Mouse (Mus musculus): ENCODE measurements around the gene Eif2a. TPM values are rescaled to one million over a fixed set of nuclear protein-coding genes. Genes with fewer than 3 reads are reported as not detected.

The Eif2a gene
- polyA plus RNA-seq, 1 experiment from 2014 or later: 49.6 TPM

DNA sequence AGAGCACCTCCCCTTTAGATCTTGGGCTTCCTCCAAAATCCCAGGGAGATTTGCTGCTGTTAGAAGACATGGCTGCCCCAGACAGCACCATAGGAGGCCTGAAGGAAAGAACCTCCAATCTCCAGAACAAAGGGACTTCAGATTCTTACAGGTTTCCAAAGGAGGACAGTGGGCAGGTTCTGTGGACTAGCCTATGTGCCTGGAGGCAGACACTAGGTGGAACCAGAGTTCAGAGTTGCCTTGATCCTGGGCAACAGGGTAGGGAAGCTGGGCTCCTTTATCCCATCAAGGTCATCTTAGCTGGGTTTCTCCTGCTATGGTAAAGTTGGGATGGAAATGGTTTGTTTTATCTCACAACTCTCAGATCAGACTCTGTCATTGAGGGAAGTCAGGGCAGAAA lies 14.0 kb upstream of the Eif2a start:
- Histone ChIP-seq H3K9me3 (no peaks in the 10 kb centered on the region), H3K4me1 (no peaks in the 10 kb centered on the region), H3K4me3 (no peak overlapping the region), H3K4me2 (no peak overlapping the region), H3K27me3 (no peaks in the 10 kb centered on the region), H3K27ac (no peak overlapping the region), H3K9ac (no peak overlapping the region), H3K36me3 (no peaks in the 10 kb centered on the region)
- no peak for ATAC-seq (ENCODE audit: insufficient number of reproducible peaks, low FRiP score, low TSS enrichment, low read depth)

DNA sequence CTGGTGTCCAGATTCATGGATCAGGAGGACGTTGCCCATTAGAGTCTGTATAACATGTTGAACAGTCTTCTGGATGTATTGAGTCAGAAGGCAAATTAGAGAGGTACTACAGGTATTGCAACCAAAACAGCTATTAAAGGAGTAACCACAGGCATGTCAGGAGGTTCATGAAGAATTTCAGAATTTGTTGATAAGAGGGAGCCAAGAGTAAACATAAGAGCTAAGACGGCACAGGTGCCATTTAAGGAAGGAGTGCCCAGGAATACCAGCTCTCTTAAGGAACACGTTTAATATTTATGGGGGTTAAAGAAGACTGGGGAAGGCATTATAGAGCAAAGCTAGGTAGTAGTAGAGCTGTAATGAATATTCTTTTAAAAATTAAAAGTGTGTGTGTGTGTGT lies 12.9 kb upstream of the Eif2a start:
- no peaks in the 10 kb centered on the region for H3K27me3 ChIP-seq
- no peak overlapping the region for H3K4me2 ChIP-seq
- no peak overlapping the region for H3K4me3 ChIP-seq
- H3K4me1 ChIP-seq: no peaks in the 10 kb centered on the region
- no peak for ATAC-seq (ENCODE audit: insufficient number of reproducible peaks, low FRiP score, low TSS enrichment, low read depth)
- H3K36me3 ChIP-seq: no peaks in the 10 kb centered on the region
- WGBS: 81% methylated on average over 3 of the region's 3 CpGs
- no peaks in the 10 kb centered on the region for H3K9me3 ChIP-seq
- no peak overlapping the region for H3K9ac ChIP-seq
- no peak overlapping the region for H3K27ac ChIP-seq

DNA sequence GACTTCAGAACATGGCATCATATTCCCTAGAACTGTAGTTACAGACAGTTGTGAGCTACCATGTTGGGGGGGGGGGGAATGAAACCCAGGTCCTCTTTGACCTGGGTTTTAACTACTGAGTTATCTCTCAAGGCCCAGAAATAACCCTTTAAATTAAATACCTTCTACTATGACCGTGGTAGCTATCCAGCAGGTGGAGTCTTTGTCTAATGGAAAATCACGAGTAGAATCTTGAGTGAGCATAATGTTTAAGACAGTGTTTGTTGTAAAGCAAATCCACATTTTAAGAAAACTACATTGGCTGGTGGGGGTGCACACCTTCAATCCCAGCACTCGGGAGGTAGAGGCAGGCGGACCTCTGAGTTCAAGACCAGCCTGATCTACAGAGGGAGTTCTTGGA lies 12.1 kb upstream of the Eif2a start:
- 81% methylated on average over 4 of the region's 4 CpGs for WGBS
- Histone ChIP-seq H3K4me1 (no peaks in the 10 kb centered on the region), H3K9me3 (no peaks in the 10 kb centered on the region), H3K4me3 (no peak overlapping the region), H3K27ac (no peak overlapping the region), H3K9ac (no peak overlapping the region), H3K36me3 (no peaks in the 10 kb centered on the region), H3K4me2 (no peak overlapping the region), H3K27me3 (no peaks in the 10 kb centered on the region)
- ATAC-seq (ENCODE audit: insufficient number of reproducible peaks, low FRiP score, low TSS enrichment, low read depth): no peak

DNA sequence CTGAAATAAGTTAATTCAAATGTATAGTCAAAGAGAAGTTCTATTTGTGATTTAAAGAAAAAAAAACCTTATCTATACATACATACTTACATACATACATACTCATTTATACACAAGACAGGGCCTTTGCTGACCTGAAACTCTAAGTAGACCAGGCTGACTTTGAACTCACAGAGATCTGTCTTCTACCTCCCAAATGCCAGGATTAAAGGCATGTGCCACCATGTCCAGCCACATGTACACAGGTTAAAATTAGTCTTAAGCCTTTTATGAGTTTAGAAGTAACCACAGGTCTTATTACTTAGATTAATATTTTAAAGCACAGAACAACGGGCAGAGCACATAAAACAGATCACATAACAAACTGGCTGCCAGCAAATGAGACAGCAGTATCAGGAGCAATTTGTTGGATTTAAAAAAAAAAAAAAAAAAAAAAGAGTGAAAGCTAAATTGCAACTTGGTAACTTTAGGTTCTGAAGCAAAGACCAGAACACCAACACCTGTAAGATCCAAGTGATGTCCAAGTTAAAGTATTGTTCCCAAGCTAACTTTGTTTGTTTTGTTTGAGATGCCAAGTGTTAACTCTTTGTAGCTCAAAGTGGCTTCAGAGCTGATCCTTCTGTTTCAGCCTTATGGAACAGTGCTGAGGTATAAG lies 9.5 kb upstream of the Eif2a start:
- no peak overlapping the region for H3K4me2 ChIP-seq
- H3K4me3 ChIP-seq: no peak overlapping the region
- H3K9ac ChIP-seq: no peak overlapping the region
- 26% methylated on average over 1 of the region's 1 CpGs for WGBS
- no peaks in the 10 kb centered on the region for H3K27me3 ChIP-seq
- no peak overlapping the region for H3K27ac ChIP-seq
- ATAC-seq (ENCODE audit: insufficient number of reproducible peaks, low FRiP score, low TSS enrichment, low read depth): no peak
- H3K36me3 ChIP-seq: peaks cover 2% of the 10 kb centered on the region
- no peaks in the 10 kb centered on the region for H3K4me1 ChIP-seq
- H3K9me3 ChIP-seq: no peaks in the 10 kb centered on the region

DNA sequence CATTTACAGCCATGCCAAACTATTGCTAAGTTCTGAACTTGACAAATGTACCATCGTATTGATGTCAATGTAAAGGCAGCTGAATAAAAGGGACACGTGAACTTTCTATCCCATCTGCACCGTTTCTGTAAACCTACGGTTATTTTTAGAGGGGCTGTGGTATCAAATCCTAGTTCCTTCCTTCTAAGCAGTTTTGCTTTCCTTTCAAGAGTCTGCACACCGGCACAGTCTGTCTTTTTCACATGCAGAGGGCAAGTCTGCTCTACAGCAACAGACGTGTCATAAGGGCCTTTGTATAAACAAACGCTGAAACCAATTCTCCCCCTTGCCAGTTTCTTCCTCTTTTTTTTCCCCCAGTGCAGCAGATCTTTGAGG lies 9.0 kb upstream of the Eif2a start:
- Histone ChIP-seq H3K27ac (no peak overlapping the region), H3K9me3 (no peaks in the 10 kb centered on the region)
- 64% methylated on average over 7 of the region's 7 CpGs for WGBS

DNA sequence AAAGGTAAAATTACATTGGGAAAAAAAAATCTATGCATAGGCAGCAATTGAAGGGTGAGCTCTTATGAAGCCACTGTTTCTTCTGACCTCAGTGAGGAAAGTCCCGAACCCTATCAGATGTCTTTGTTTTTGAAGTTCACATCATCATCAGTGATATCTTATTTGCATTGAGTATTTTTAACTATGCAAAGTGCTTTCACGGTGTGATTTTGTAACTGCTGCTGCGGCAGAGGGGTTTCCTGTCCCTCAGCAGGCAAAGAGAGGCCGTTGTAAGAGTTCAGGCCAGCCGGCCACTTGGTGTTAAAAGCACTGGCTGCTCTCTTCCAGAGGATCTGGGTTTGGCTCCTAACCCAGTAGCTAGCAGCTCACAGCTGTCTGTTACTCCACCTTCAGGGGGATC lies 8.4 kb upstream of the Eif2a start:
- 57% methylated on average over 5 of the region's 5 CpGs for WGBS
- H3K4me2 ChIP-seq: no peak overlapping the region
- H3K9ac ChIP-seq: no peak overlapping the region
- H3K4me1 ChIP-seq: no peaks in the 10 kb centered on the region
- no peaks in the 10 kb centered on the region for H3K27me3 ChIP-seq
- H3K4me3 ChIP-seq: no peak overlapping the region
- H3K9me3 ChIP-seq: no peaks in the 10 kb centered on the region
- H3K27ac ChIP-seq: no peak overlapping the region
- H3K36me3 ChIP-seq: peaks cover 10% of the 10 kb centered on the region
- no peak for ATAC-seq (ENCODE audit: insufficient number of reproducible peaks, low FRiP score, low TSS enrichment, low read depth)

More for the DNA sequence above, 9.0 kb upstream of the Eif2a start:
- Histone ChIP-seq H3K4me3 (no peak overlapping the region), H3K4me2 (no peak overlapping the region), H3K4me1 (no peaks in the 10 kb centered on the region), H3K27me3 (no peaks in the 10 kb centered on the region), H3K36me3 (peaks cover 7% of the 10 kb centered on the region), H3K9ac (no peak overlapping the region)
- ATAC-seq (ENCODE audit: insufficient number of reproducible peaks, low FRiP score, low TSS enrichment, low read depth): no peak

DNA sequence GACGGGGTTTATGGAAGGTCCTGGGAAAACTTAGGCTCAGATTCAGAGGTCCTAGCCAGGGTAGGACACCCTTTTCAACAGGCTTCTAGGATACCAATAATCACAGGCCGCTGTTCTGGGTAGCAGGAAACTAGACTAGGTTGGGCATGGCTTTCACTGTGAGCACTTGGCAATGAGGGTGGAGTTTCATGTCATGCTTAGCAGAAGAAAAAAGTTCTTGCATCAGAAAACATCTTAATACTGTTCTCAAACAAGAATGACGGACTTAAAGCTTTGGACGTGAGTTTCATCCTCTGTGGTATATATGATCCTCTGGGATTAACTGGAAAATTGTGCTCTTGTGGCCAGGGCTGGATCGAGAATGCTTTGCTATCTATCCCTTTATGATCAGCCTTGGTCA lies 7.8 kb upstream of the Eif2a start:
- no peaks in the 10 kb centered on the region for H3K27me3 ChIP-seq
- no peaks in the 10 kb centered on the region for H3K9me3 ChIP-seq
- peaks cover 16% of the 10 kb centered on the region for H3K36me3 ChIP-seq
- H3K27ac ChIP-seq: no peak overlapping the region
- 77% methylated on average over 5 of the region's 5 CpGs for WGBS
- H3K9ac ChIP-seq: no peak overlapping the region
- no peak overlapping the region for H3K4me2 ChIP-seq
- H3K4me1 ChIP-seq: no peaks in the 10 kb centered on the region
- ATAC-seq (ENCODE audit: insufficient number of reproducible peaks, low FRiP score, low TSS enrichment, low read depth): no peak
- H3K4me3 ChIP-seq: no peak overlapping the region

DNA sequence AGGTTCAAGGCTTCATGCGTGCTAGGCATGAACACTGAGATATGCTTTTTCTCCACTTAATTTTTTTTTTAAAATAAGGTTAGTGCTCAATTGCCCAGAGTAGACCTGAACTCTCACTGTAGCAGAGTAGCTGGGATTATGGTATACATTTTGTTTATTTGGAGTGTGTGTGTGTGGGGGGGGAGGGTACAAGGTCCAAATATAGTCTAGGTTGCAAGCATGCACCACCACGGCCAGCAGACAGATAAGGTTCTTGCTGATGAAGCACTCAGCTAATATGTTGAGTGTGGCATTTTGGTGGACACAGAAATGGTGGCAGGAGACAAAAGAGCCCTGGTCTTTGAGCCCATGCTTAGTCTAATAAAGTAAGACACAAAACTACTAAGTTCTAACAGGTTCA lies 6.7 kb upstream of the Eif2a start:
- ATAC-seq (ENCODE audit: insufficient number of reproducible peaks, low FRiP score, low TSS enrichment, low read depth): no peak
- WGBS: 90% methylated on average over 2 of the region's 2 CpGs
- Histone ChIP-seq H3K36me3 (peaks cover 23% of the 10 kb centered on the region), H3K27ac (no peak overlapping the region), H3K27me3 (no peaks in the 10 kb centered on the region), H3K4me2 (no peak overlapping the region), H3K9me3 (no peaks in the 10 kb centered on the region), H3K4me3 (no peak overlapping the region), H3K9ac (no peak overlapping the region), H3K4me1 (0 out of 2 replicates have a peak, but pooled peaks cover 3% of the 10 kb centered on the region)

DNA sequence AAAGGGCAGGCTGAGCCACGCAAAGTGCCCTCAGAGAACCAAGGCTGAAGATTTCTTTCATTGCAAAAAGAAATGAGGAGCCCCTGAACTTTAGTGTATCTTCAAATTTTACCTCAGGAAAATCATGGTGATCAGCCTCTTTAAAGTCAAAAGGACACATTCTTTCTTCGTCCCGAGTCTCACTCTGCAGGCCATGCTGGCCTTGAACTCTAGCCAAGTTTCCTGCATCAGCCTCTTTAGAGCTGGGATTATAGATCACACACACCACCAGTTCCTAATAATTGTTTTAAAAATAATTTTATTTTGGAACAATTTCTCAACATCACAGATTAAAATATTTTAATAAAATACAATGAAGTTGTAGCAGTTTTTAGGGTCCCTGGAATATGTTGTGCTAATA lies 6.1 kb upstream of the Eif2a start:
- WGBS: 51% methylated on average over 3 of the region's 3 CpGs
- Histone ChIP-seq H3K27ac (no peak overlapping the region), H3K36me3 (peaks cover 23% of the 10 kb centered on the region), H3K4me2 (no peak overlapping the region), H3K9ac (no peak overlapping the region), H3K27me3 (no peaks in the 10 kb centered on the region), H3K4me3 (no peak overlapping the region), H3K4me1 (0 out of 2 replicates have a peak, but pooled peaks cover 3% of the 10 kb centered on the region), H3K9me3 (no peaks in the 10 kb centered on the region)
- ATAC-seq (ENCODE audit: insufficient number of reproducible peaks, low FRiP score, low TSS enrichment, low read depth): no peak

DNA sequence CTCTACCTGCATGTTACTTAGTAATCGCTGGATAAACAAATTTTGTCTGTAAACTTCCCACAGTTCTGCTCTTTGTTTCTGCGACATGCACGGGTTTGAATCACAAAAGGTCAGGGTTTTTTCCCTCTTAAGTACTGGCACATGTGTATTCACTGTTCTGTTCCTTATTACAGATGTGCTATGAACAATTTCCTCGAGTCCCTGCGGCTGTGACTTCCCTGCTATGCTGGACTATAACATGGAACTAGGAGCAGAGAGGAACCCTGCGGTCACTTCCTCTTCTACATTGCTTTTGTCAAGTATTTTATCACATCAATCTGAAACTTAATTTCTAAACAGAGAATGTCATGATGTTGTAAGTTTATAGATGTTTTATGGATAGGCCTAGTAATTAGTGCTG lies 5.3 kb upstream of the Eif2a start:
- no peaks in the 10 kb centered on the region for H3K9me3 ChIP-seq
- WGBS: 69% methylated on average over 6 of the region's 6 CpGs
- no peak overlapping the region for H3K4me2 ChIP-seq
- peaks cover 23% of the 10 kb centered on the region for H3K36me3 ChIP-seq
- H3K4me1 ChIP-seq: 0 out of 2 replicates have a peak, but pooled peaks cover 3% of the 10 kb centered on the region
- no peak for ATAC-seq (ENCODE audit: insufficient number of reproducible peaks, low FRiP score, low TSS enrichment, low read depth)
- H3K27me3 ChIP-seq: no peaks in the 10 kb centered on the region
- no peak overlapping the region for H3K4me3 ChIP-seq
- H3K9ac ChIP-seq: no peak overlapping the region
- H3K27ac ChIP-seq: no peak overlapping the region

DNA sequence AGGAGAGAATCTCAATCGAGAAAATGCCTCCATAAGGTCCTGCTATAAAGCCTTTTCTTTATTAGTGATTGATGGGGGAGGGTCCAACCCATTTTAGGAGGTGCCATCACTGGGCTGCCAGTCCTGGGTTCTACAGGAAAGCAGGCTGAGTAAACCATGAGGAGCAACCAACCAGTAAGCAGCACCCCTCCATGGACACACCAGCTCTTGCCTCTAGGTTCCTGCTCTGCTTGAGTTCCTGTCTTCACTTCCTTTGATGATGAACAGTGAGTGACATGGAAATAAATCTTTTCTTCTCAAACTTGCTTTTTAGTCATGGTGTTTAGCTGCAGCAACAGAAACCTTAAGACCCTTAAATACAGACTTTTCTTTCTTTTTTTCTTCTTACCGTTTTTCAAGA lies 4.3 kb upstream of the Eif2a start:
- H3K36me3 ChIP-seq: peaks cover 23% of the 10 kb centered on the region
- WGBS: 81% methylated on average over 2 of the region's 2 CpGs
- H3K27ac ChIP-seq: no peak overlapping the region
- no peaks in the 10 kb centered on the region for H3K27me3 ChIP-seq
- no peak overlapping the region for H3K9ac ChIP-seq
- peaks cover 4% of the 10 kb centered on the region; the same call in 1 of the 2 replicates for H3K4me1 ChIP-seq
- no peak overlapping the region for H3K4me2 ChIP-seq
- ATAC-seq (ENCODE audit: insufficient number of reproducible peaks, low FRiP score, low TSS enrichment, low read depth): no peak
- H3K9me3 ChIP-seq: no peaks in the 10 kb centered on the region
- H3K4me3 ChIP-seq: no peak overlapping the region

DNA sequence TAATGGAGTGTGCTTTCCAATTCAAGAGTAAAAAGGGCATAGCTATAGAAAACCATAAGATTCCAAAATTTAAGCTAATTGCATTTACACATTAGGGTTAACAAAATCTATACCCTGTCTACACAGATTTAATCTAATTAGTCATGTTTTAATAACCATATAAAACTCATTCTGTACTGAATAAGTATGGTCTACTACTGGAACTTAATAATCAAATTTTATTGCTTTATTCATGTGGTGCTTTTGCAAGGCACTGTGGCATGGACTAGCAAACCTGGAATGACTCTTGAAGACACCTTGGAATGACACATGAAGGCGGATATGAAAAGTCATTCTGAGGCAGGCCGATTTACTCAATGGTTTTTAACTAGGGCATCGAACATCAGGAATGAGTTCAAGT lies 2.2 kb upstream of the Eif2a start:
- no peak overlapping the region for H3K4me3 ChIP-seq
- no peak for ATAC-seq (ENCODE audit: insufficient number of reproducible peaks, low FRiP score, low TSS enrichment, low read depth)
- 96% methylated on average over 3 of the region's 3 CpGs for whole genome bisulfite sequencing

DNA sequence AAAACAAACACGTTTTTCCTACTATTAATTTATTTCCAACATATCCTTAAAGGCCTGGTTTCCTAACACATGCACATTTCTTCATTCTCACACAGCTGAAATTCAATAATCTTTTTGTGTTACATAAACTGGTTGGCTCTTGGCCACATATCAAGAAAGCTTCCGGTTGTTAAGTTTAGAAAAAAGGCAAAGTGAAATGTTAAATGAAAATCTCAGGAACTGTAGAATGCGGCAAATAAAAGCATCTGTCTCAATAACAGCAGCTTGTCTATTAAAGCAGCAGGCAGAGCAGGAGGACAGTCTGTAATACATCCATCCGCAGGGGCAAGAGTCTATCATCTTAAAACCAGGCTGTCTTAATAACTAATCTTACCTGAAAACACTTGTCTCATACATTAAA lies 1.4 kb upstream of the Eif2a start:
- H3K9ac ChIP-seq: peak overlapping the region; percentile 99; the same call in 1 of the 2 replicates
- WGBS: 35% methylated on average over 4 of the region's 4 CpGs
- no peak overlapping the region for H3K27ac ChIP-seq
- H3K36me3 ChIP-seq: peaks cover 23% of the 10 kb centered on the region
- H3K4me2 ChIP-seq: peak overlapping the region; percentile 45
- H3K4me1 ChIP-seq: peaks cover 8% of the 10 kb centered on the region; the same call in 1 of the 2 replicates
- no peak for ATAC-seq (ENCODE audit: insufficient number of reproducible peaks, low FRiP score, low TSS enrichment, low read depth)
- H3K4me3 ChIP-seq: peak overlapping the region; percentile 99
- H3K9me3 ChIP-seq: no peaks in the 10 kb centered on the region
- H3K27me3 ChIP-seq: no peaks in the 10 kb centered on the region

More for the DNA sequence above, 2.2 kb upstream of the Eif2a start:
- Histone ChIP-seq H3K36me3 (peaks cover 23% of the 10 kb centered on the region), H3K27me3 (no peaks in the 10 kb centered on the region), H3K9me3 (no peaks in the 10 kb centered on the region), H3K27ac (no peak overlapping the region), H3K9ac (no peak overlapping the region), H3K4me2 (no peak overlapping the region), H3K4me1 (peaks cover 8% of the 10 kb centered on the region; the same call in 1 of the 2 replicates)
